26 mouse cellular contexts compared by ENCODE assay signal in the genomic region with DNA sequence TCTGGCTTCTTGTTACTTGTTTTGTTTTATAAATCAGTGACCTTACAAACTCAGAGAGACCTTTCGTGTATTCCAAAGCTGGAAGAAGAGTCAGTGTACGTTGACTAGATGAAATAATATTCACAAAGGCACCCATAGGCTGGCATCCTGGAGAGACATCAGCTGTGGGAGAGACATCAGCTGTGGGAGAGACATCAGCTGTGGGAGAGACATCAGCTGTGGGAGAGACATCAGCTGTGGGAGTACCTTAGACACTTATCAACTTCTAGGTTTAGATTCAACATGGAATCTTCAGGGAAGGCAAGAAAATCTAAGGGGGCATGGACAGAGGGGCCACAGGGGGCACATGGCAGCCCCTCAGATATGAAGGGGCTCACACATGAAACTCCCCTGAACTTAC. TPM values are rescaled to one million over a fixed set of nuclear protein-coding genes. Genes with fewer than 3 reads are reported as not detected.
"Had no signal": no experiment of that assay in that cellular context is flagged by ENCODE, and none has a peak within 500 bp of the region (broad histone marks: within the 10 kb centered on the region; RNA-seq: fewer than 3 reads in every experiment).

No protein-coding gene starts in this region.

- H3K27ac ChIP-seq: limb, embryonic 10.5 days; limb, embryonic 12.5 days; limb, embryonic 13.5 days; limb, embryonic 15.5 days; liver, embryonic 12.5 days; liver, embryonic 13.5 days; liver, embryonic 14.5 days; liver, embryonic 15.5 days; lung, embryonic 15.5 days; macrophage; midbrain, embryonic 10.5 days; midbrain, embryonic 12.5 days; midbrain, embryonic 13.5 days; midbrain, embryonic 15.5 days; neural tube, embryonic 12.5 days had no signal

- H3K27me3 ChIP-seq: liver, embryonic 15.5 days; lung, embryonic 15.5 days; midbrain, embryonic 15.5 days; neural tube, embryonic 12.5 days had no signal

- H3K9me3 ChIP-seq: limb, embryonic 10.5 days; limb, embryonic 12.5 days; limb, embryonic 13.5 days; limb, embryonic 15.5 days; liver, embryonic 12.5 days; liver, embryonic 13.5 days; liver, embryonic 15.5 days; lung, embryonic 15.5 days; midbrain, embryonic 10.5 days; midbrain, embryonic 12.5 days; midbrain, embryonic 13.5 days; midbrain, embryonic 15.5 days; neural tube, embryonic 12.5 days had no signal

- H3K36me3 ChIP-seq: limb, embryonic 10.5 days; limb, embryonic 12.5 days; limb, embryonic 13.5 days; limb, embryonic 15.5 days; liver, embryonic 12.5 days; liver, embryonic 13.5 days; liver, embryonic 15.5 days; lung, embryonic 15.5 days; midbrain, embryonic 10.5 days; midbrain, embryonic 12.5 days; midbrain, embryonic 13.5 days; midbrain, embryonic 15.5 days; neural tube, embryonic 12.5 days had no signal

- H3K4me2 ChIP-seq: limb, embryonic 12.5 days; limb, embryonic 13.5 days; limb, embryonic 15.5 days; liver, embryonic 11.5 days; liver, embryonic 12.5 days; liver, embryonic 13.5 days; liver, embryonic 15.5 days; lung, embryonic 14.5 days; lung, embryonic 15.5 days; midbrain, embryonic 11.5 days; midbrain, embryonic 12.5 days; midbrain, embryonic 13.5 days; midbrain, embryonic 15.5 days; neural tube, embryonic 12.5 days had no signal

- ATAC-seq: liver, embryonic 12.5 days; liver, postnatal 0 days; lung, postnatal 0 days; midbrain, embryonic 13.5 days; midbrain, embryonic 15.5 days; midbrain, embryonic 16.5 days had no signal

- H3K4me3 ChIP-seq: limb, embryonic 10.5 days; limb, embryonic 12.5 days; limb, embryonic 13.5 days; limb, embryonic 15.5 days; liver, embryonic 12.5 days; liver, embryonic 13.5 days; liver, embryonic 15.5 days; lung, embryonic 15.5 days; megakaryocyte, embryonic 14.5 days; midbrain, embryonic 10.5 days; midbrain, embryonic 12.5 days; midbrain, embryonic 13.5 days; midbrain, embryonic 15.5 days; neural tube, embryonic 12.5 days had no signal

- H3K9ac ChIP-seq: limb, embryonic 12.5 days; limb, embryonic 13.5 days; limb, embryonic 15.5 days; liver, embryonic 12.5 days; liver, embryonic 13.5 days; liver, embryonic 14.5 days; liver, embryonic 15.5 days; liver, postnatal 0 days; lung, embryonic 14.5 days; lung, embryonic 15.5 days; midbrain, embryonic 12.5 days; midbrain, embryonic 13.5 days; midbrain, embryonic 15.5 days; neural tube, embryonic 12.5 days had no signal

- H3K4me1 ChIP-seq: liver, embryonic 12.5 days; liver, embryonic 13.5 days; lung, embryonic 15.5 days; midbrain, embryonic 15.5 days had no signal

RNA-seq across cellular contexts. Expression of a gene that starts 2.2 kb away (rescaled TPM):
- polyA plus RNA-seq: lung, embryonic 14.5 days; lung, embryonic 15.5 days had no signal

RNA-seq across cellular contexts. Expression of a gene that starts 19.5 kb away (rescaled TPM):
- polyA plus RNA-seq: liver, adult 2 months; liver, embryonic 12.5 days; liver, embryonic 15.5 days; liver, embryonic 16.5 days; liver, postnatal 0 days; lung, embryonic 16.5 days; lung, postnatal 0 days; macrophage had no signal

RNA-seq across cellular contexts. Expression of a gene that starts 43.8 kb away (rescaled TPM):
- polyA plus RNA-seq: limb, embryonic 10.5 days; limb, embryonic 11.5 days; limb, embryonic 12.5 days; midbrain, embryonic 11.5 days; midbrain, embryonic 12.5 days; neural tube, embryonic 12.5 days had no signal
